Mouse (Mus musculus): ENCODE measurements around the gene Scn5a. TPM values are rescaled to one million over a fixed set of nuclear protein-coding genes. Genes with fewer than 3 reads are reported as not detected.

Scn5a gene
- polyA plus RNA-seq, 1 experiment = 0.21 TPM

- Histone ChIP-seq H3K4me1 (ENCODE audit: control insufficient read depth, insufficient read depth, low read length) (no peaks in the 10 kb centered on the region), H3K4me3 (replicated peaks; ENCODE audit: insufficient read depth, low read depth, low read length) (peak overlapping the region; percentile 97), H3K27me3 (ENCODE audit: control insufficient read depth, insufficient read depth, low read length) (no peaks in the 10 kb centered on the region), H3K27ac (ENCODE audit: insufficient read depth, low read length) (no peak overlapping the region)
- WGBS = 21% methylated on average over 6 of the region's 6 CpGs
- TF ChIP-seq CTCF (IDR thresholded peaks at IDR 0.05; ENCODE audit: borderline replicate concordance, insufficient read depth, low read depth, low read length) (no peak), POLR2A (IDR thresholded peaks at IDR 0.05; ENCODE audit: borderline replicate concordance, insufficient read depth, low read length) (no peak)
- no peak for DNase-seq
Observed at GRCm38 (mm10) chr9:119445737-119446136, 133.1 kb downstream of the Scn5a start.

DNA sequence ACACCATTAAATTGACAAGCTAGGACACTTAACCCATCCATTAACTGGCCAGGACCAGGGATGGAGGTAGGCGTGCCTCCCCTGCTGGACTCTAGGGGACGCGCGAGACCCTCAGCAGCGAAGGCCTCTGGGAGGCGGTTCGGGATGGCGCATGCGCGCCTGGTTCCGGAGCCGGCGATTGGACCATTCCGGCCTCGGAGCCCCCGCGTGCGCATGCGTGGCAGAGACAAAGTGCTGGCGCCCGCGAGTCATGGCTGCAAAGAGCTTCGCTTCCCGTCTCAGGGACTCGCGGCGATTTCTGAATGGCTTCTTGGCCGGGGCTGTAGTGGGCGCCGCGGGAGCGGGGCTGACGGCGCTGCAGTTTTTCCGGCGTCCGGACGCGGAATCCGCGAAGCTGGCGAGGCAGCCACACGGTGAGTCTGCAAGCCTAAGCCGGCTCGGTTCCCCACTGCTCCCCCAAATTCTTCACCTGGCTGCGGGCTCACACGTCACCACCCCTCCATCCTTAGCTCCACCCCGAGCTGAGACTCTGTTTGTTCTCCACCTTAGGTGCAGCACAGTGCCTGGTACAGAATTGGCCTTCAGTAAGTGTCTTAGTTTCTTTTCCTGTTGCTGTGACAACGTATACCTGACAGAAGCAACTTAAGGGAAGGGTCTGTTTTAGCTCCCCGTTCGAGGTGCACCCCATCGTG, 133.9 kb downstream of the Scn5a start, which contains the start of gene Exog:
Gene Exog (plus strand): TSS at position 206 of the 692 bp plus-strand sequence.
- TF ChIP-seq POLR2A (IDR thresholded peaks at IDR 0.05; ENCODE audit: borderline replicate concordance, insufficient read depth, low read length) = peak; percentile 68
- peak; percentile 83 for TF ChIP-seq CTCF (IDR thresholded peaks at IDR 0.05; ENCODE audit: borderline replicate concordance, insufficient read depth, low read depth, low read length)
- Histone ChIP-seq H3K4me1 (ENCODE audit: control insufficient read depth, insufficient read depth, low read length) (no peaks in the 10 kb centered on the region), H3K4me3 (replicated peaks; ENCODE audit: insufficient read depth, low read depth, low read length) (peak within 1 kb of the TSS; percentile 97), H3K27ac (ENCODE audit: insufficient read depth, low read length) (no peak within 1 kb of the TSS), H3K27me3 (ENCODE audit: control insufficient read depth, insufficient read depth, low read length) (no peaks in the 10 kb centered on the region)
- peak; percentile 98 to 99 for DNase-seq
- under 1% methylated on average over 52 of the region's 52 CpGs for WGBS

GRCm38 (mm10) chr9:119438498-119439000, 140.3 kb downstream of the Scn5a start:
- DNase-seq = no peak
- H3K27ac ChIP-seq (ENCODE audit: insufficient read depth, low read length) = no peak overlapping the region
- H3K4me3 ChIP-seq (replicated peaks; ENCODE audit: insufficient read depth, low read depth, low read length) = no peak overlapping the region
- H3K4me1 ChIP-seq (ENCODE audit: control insufficient read depth, insufficient read depth, low read length) = peaks cover 3% of the 10 kb centered on the region; the same call in 1 of the 2 replicates
- TF ChIP-seq POLR2A (IDR thresholded peaks at IDR 0.05; ENCODE audit: borderline replicate concordance, insufficient read depth, low read length) = no peak
- TF ChIP-seq CTCF (IDR thresholded peaks at IDR 0.05; ENCODE audit: borderline replicate concordance, insufficient read depth, low read depth, low read length) = no peak
- H3K27me3 ChIP-seq (ENCODE audit: control insufficient read depth, insufficient read depth, low read length) = no peaks in the 10 kb centered on the region
- WGBS = 73% methylated on average over 9 of the region's 9 CpGs

DNA sequence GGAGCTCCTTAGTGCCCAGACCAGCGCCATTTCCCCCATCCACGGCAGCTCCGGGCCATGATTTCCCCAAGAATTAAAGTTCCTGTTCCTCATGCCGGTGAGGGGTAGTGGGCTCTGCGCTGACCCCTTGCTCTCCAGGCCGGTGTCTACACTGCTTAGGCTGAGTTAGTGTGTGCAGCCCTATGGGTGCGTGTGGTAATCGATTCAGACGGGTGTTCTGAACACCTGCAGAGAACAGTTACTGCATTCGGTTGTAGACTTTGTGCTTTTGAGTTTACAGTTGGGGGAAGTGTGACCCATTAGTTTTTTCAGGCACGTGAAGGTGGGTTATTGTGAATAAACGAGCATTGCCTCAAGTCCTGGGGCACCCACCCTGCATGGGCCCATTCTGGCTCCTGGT, 140.8 kb downstream of the Scn5a start:
- no peaks in the 10 kb centered on the region for H3K27me3 ChIP-seq (ENCODE audit: control insufficient read depth, insufficient read depth, low read length)
- 90% methylated on average over 12 of the region's 12 CpGs for WGBS
- H3K4me1 ChIP-seq (ENCODE audit: control insufficient read depth, insufficient read depth, low read length) = peaks cover 3% of the 10 kb centered on the region; the same call in 1 of the 2 replicates
- no peak overlapping the region for H3K4me3 ChIP-seq (replicated peaks; ENCODE audit: insufficient read depth, low read depth, low read length)
- DNase-seq = no peak
- no peak overlapping the region for H3K27ac ChIP-seq (ENCODE audit: insufficient read depth, low read length)
- TF ChIP-seq POLR2A (IDR thresholded peaks at IDR 0.05; ENCODE audit: borderline replicate concordance, insufficient read depth, low read length) (no peak), CTCF (IDR thresholded peaks at IDR 0.05; ENCODE audit: borderline replicate concordance, insufficient read depth, low read depth, low read length) (no peak)

GRCm38 (mm10) chr9:119435855-119436254, 143.0 kb downstream of the Scn5a start:
- Histone ChIP-seq H3K27me3 (ENCODE audit: control insufficient read depth, insufficient read depth, low read length) (no peaks in the 10 kb centered on the region), H3K4me1 (ENCODE audit: control insufficient read depth, insufficient read depth, low read length) (peaks cover 3% of the 10 kb centered on the region; the same call in 1 of the 2 replicates), H3K27ac (ENCODE audit: insufficient read depth, low read length) (no peak overlapping the region), H3K4me3 (replicated peaks; ENCODE audit: insufficient read depth, low read depth, low read length) (no peak overlapping the region)
- DNase-seq = no peak
- TF ChIP-seq POLR2A (IDR thresholded peaks at IDR 0.05; ENCODE audit: borderline replicate concordance, insufficient read depth, low read length) = no peak
- TF ChIP-seq CTCF (IDR thresholded peaks at IDR 0.05; ENCODE audit: borderline replicate concordance, insufficient read depth, low read depth, low read length) = no peak
- 83% methylated on average over 2 of the region's 2 CpGs for WGBS

Other genes with a start within 250 kb of the Scn5a start
- 135 and 139 TPM in 2 replicates for gene Acaa1a, start 239.3 kb downstream of the Scn5a start, polyA plus RNA-seq (2012; rRNA removed)
- gene Myd88, start 237.6 kb downstream of the Scn5a start, polyA plus RNA-seq (2012; rRNA removed) = 5.4 and 6.1 TPM in 2 replicates
- 5.9 and 6.1 TPM in 2 replicates for gene Xylb, start 221.6 kb downstream of the Scn5a start, polyA plus RNA-seq (2012; rRNA removed)
- not detected in 2 replicates for gene Slc22a14, start 213.5 kb downstream of the Scn5a start, polyA plus RNA-seq (2012; rRNA removed)
- 4.5 and 5.0 TPM in 2 replicates for gene Acvr2b, start 176.9 kb downstream of the Scn5a start, polyA plus RNA-seq (2012; rRNA removed)
- 13.0 and 14.1 TPM in 2 replicates for gene Exog, start 134.1 kb downstream of the Scn5a start, polyA plus RNA-seq (2012; rRNA removed)
- gene Scn10a, start 140.3 kb upstream of the Scn5a start, polyA plus RNA-seq (2012; rRNA removed) = not detected in 2 replicates
- gene Scn11a, start 246.4 kb upstream of the Scn5a start, polyA plus RNA-seq (2012; rRNA removed) = 0.08 and 0.11 TPM in 2 replicates